Mouse (Mus musculus) lung, postnatal 0 days (tissue): ENCODE data around the gene Gins1.
"Not testable (repeated sequence)": the region's sequence is repeated elsewhere in the genome, so short reads cannot be mapped to it uniquely, and the experiment has no call there.

ENCODE experiments used
- CTCF ChIP-seq: IDR thresholded peaks from 2 replicates; pipeline ENCODE4 v1.5.1; 2016; ENCODE audit warnings: antibody characterized with exemption, mild to moderate bottlenecking
- EP300 ChIP-seq: IDR thresholded peaks from 2 replicates; pipeline ENCODE4 v1.6.1; 2016; ENCODE audit warnings: antibody characterized with exemption, mild to moderate bottlenecking, control low read depth

DNA sequence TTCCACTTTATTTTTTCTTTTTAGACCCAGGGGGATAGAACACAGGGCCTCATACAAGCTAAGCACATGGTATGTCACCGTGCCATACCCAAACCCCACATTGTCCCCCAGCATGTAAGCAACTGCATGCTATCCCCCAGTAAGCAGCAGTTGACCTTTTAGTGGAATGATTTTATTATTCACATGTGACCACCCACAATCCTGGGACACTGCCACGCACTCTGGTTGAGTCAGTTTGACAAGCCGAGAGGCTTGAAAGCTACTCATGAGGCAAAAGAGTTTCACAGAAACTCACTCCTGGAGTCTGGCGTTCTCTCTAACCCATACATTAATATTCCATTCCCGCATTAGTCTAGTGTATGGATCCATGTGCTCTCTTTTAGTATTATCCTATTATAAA is 42.1 kb downstream of the Gins1 start:
- not testable (repeated sequence) for TF ChIP-seq EP300, CTCF
